Mouse (Mus musculus) lung, postnatal 36 days (tissue): ENCODE results near the gene Pakap.

Experiments
- DNase-seq: peaks from one replicate; pipeline ENCODE4 v3.0.0; 2022; ENCODE audit warnings: mixed read lengths

Pakap gene

DNA sequence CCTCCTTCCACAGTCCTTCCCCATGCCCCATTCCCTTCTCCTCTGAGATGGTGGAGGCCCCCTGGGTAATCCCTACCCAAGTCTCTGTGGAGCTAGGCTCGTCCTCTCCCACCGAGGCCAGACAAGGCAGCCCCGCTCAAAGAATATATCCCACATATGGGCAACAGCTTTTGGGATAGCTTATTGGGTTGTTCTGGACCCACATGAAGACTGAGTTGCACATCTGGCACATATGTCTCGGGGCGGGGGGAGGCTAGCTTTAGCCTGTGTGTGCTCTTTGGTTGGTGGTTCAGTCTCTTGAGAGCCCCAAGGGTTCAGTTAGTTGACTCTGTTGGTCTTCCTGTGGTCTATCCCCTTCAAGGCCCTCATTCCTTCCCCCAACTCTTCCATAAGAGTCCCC, 58.9 kb downstream of the Pakap start:
- DNase-seq = no peak

DNA sequence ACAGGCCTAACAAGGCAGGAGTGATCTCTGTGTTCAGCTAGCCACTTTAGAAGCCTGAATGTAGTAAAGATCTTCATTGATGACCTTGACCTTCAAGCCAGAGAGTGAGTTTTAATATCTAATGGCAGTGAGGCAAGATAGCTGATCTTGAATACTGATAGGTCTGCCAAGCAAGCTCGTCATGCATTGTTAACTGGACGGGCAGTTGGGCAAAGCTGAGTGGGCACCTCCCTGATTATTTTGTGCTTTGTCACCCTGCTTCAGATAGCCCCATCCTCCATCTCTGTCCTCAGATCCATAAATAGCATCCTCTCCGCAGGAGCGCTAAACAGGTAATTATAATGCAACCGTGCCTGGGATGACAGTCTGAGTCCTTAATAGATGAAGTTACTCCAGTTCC, 64.4 kb downstream of the Pakap start:
- DNase-seq = no peak

DNA sequence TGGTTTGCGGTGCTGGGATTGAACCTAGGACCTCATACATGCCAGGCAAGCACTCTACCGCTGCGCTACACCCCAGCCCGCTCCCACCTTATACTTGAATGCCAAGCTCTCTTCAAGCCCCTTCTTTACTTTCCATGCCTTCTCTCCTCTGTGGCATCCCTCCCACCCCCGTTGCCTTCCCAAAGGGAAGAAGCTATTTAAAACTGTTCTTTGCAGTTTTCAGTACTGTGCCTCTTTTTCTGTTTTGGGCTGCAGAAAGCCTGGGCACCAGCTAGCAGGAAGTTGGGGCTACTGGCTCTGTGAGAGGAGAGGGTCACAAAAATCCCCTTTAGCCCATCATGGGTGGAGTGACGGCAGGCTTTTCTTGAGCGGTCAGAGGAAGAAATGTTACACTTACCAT, 65.1 kb downstream of the Pakap start:
- DNase-seq = no peak

DNA sequence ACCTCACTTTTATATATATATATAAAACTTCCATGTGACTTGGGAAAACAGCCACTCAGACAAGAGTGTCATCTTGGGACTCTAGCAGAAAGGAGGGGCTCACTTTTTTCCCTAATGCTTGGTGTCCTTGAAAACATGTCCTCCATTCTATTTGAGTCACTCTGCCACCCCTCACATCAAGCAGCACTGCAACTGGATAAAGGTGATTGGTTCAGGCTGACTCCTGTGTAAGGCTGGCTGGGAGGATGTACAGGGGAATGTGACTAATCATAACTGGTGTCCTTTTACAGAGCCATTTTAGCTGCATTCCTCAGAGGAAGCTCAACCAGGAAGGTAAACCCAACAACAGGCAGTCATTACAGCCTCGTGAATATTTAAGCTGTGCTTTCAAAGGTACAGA, 67.0 kb downstream of the Pakap start:
- no peak for DNase-seq

DNA sequence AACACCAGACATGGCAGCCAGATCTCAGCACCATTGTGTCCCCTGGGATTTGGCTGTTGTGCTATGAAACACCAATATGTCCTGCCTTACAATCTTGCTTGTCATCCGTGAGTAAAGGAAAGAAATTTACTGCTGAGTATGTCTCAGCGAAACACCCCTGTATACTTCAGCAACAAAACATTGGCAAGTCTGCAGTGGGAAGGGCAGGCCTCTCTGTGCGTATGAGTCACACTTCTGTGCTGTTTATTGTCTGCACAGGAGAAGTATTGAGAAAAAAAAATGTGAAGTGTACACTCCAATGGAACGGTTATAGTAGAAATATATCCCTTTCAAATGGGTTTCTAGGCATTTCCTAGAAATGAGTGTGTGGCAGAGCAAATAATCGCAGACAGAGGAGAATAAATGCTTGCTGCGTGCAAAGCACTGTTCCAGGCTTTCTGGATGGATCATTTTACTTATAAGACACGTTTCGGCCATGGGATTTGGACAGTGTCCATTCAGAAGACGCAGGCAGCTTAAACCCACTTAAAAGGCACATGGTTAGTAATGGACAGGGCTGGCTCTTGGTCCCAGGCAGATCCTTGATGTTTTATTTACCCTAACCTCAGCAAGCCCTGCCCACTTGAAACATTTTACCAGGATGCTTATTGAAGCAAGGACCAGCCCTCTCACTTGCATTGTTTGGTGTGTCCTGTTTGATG, 69.0 kb downstream of the Pakap start:
- no peak for DNase-seq

DNA sequence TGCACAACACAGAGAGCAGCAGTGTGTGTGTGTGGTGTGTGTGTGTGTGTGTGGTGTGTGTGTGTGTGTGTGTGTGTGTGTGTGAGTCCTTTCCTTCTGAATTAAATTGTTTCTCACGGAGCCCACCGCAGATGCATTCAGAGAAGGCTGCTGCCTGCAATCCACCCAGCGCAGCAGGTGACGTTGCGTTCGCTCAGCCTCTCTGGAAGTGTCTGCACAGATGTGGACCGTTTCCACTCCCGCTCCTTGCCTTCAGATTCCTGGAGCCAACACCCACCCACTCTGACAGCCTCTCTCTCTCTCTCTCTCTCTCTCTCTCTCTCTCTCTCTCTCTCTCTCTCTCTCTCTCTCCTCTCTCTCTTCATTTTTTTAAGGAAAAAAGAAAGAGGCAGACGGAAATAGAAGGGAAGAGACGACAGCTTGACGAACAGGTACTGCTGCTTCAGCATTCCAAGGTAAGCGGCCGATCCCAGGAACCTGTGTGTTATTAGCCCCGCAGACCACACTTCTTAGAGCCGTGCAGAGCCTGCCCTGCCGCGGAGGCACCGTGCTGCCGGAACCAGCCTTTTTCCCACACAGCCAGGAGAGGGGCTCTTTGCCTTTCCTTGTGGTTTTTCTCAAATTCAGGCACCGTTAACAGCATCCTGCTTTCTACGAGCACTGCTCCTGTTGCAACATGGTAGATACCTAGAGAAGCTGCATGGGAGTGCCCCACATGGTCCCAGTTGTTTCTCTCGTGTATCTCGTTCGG, 69.8 kb downstream of the Pakap start:
- no peak for DNase-seq

DNA sequence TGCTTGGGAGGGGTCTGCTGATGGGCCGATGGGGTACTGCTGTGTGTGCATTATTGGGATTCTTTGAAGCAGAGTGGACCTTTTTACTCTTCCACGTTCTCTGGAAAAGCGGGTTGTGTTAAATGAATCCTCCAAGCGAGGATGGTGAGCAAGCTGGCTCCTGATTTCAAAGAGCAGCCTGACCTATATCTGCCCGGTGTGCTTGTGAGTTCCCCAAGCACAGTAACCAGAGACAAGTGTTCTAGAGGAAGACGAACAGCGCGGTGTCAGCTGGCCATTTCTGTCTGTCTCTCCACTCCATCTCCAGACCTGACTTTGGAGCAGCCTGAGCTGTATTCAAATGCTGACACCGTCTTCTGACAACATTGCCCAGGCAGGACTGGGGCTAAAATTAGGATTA, 71.0 kb downstream of the Pakap start:
- DNase-seq = no peak

DNA sequence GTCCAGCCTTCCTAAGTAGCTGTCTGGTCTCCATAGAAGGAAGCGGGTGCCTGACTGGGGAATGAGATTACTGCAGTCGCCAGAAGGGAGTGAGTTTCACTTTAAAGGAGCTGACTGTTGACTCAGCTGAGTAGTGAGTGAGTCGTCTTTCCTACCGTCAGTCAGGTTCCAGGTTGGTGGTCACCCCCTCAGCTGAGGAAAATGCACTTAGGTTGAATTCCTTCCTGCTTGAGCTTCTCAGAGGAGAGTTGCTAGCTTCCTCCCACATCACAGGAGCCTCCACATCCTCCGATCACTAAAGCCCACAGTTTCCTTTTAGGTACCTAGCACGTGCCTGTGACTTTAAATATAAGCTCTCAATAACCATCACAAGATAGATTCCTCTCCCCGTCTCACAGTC, 72.2 kb downstream of the Pakap start:
- DNase-seq = no peak

DNA sequence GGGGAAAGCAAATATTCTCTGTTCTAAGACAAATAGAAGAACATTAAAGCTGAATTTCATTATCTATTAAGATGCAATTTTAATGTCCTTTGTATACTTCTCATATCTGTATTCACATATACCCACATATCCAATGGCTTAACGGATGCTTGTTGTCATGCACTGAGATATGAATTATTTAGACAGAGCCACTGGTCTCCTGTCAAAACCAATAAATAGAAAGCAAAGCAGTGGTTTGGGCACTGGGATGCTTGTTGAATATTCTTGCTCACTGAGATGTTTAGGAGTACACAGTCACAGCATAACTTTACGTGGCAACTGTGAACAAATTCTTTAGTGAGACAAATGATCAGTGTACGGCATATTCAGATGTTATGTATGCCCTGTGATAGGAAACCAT, 73.0 kb downstream of the Pakap start:
- DNase-seq = no peak

DNA sequence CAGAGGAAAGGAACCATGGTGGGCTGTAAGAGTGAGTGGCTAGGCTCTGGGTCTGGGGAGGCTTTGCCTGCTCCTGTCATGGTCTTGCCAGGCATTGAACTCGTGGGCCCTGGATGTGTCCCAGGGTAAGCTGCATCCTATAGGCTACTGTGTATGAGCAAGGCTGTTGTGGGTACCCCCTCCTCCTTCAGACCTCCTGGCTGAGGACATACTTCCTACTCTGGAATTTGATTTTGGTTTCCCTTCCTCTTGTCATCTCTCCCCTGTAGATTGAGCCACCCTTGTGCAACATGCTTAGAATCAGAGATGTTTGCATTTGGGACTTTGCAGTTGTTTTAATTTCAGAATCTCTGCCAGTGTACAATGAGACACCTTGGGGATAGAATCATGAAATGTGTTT, 83.0 kb downstream of the Pakap start:
- DNase-seq = no peak

DNA sequence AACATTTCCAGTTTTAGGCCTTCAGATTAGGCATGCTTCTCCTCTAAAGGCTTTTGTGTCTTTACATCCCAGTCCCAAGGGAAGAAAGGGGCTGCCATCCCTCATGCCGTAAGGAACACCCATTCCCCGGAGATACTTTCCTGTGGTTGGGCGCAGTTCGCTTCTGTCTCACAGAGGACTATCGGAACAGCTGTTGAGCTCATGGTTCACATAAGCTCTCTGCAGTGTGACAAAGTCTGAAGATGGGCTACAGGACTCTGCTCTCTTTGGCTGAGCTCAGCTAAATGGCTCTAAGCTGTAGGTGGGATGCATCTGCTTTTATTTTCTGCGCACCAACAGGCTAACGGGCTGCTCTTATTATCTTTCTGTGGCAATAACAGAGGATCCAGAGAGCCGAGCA, 83.6 kb downstream of the Pakap start:
- DNase-seq = no peak

DNA sequence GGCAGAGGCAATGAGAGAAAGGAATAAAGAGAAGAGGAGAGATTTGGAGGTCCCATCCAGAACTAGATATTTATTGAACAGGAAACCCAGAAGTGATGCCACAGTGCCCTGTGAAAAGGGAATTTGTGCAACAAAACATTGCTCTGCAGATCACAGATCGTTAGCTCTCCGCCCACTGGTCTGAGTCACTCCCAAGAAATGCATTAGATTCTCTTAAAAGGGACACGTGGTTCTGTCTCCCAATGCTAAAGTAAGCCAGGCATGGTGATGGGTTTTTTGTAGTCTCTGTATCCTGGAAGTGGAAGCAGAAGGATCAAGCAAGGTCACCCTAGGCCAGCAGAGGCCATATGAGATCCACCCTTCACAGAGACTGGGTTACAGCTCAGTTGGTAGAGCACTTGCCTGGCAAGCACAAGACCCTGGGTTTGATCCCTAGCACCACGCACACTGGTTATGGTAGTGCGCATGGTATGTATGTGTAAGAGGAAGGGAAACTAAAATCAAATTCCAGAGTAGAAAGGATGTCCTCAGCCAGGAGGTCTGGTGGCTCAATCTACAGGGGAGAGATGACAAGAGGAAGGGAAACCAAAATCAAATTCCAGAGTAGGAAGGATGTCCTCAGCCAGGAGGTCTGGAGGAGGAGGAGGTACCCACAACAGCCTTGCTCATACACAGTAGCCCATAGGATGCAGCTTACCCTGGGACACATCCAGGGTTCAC, 84.4 kb downstream of the Pakap start:
- peak; percentile 21 for DNase-seq

DNA sequence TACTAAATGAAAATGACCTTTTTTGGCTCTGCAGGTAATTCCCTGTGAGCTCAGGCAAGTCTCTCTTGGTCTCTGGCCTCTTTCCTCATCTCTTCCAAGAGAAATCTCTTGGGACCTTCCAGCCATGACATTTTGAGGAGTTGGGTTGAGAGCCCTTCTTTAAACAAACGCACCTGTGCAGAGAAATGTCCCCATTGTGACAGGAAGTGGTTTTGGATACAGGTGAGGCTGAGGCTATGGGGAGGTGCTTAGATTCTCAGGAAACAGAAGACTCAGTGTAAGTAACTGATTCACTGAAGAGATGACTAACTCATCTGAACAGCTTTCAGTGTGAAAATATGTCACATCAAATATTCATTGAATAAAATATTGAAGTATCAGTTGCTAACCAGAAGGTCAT, 88.0 kb downstream of the Pakap start:
- DNase-seq = no peak

DNA sequence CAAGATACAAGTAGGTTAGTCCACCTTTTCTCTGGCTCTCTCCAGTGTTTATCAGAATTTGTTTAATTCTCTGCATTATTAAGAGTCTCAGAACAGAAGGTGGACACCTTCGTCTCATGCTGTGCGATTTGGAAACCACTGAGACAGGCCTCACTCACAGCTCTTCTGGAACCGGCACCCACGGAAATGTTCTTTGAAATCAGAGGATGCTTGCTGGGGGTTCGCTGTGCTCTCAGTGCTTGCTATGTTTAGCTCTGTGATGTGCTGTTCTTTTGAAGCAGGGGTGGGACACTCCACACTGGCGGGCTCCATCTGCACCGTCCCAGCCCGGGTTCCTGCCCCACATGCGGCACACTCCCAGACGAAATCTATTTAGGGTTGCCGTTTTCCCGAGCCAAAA, 88.4 kb downstream of the Pakap start:
- no peak for DNase-seq

DNA sequence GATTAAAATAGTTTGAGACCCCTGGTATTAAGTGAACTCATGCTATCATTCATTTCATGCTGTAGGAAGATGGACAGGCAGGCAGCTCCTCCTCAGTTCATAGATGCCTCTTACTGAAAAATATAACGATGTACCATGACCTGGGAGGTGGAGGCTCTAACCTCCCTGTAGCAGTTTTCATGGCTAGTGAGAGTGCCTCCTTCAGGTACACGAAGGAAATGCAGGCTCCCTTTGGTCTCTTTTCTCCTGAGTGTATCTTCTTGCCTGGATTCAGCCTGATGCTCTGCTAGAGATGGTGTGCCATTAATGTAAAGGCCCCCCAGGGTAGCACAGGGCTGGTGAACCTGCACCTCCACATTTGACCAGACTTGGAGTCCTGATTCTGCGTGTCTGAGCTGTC, 88.9 kb downstream of the Pakap start:
- no peak for DNase-seq

DNA sequence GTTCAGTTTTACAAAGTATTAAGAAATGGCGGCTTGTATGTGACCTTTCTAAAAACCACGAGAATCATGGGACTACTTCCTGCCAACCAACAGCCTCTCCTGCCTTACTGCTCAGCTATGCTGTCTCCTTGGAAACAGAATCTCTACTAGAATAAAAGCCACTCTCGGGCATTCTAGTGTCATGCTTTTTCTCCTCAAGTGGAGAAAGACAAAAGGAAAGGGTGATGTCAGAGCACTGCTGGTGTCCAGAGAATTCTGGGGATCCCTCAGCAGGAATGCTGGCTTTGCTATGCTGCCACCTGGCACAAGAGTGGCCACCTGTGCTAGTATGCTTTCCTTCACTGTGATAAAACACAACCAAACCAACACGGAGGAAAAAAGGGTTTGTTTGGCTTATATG, 92.5 kb downstream of the Pakap start:
- no peak for DNase-seq

DNA sequence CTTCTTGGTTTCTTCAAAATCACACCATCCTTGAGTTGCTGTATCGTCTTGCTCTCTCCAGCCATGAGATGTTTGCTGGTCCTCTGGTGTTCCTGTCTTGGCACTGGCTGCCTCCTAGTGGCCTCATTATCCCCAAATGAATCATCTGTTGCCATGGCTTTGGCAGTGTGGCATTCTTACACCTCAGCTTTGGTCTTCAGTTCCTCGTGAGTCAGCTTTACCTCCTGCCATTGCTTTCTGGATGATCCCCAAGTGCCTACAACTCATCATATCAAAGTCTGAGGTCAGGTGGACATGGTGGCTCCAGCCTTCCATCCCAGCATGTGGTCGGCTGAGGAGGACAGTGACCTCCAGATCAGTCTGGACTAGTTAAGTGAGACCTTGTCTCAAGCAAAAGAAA, 98.1 kb downstream of the Pakap start:
- DNase-seq = no peak

DNA sequence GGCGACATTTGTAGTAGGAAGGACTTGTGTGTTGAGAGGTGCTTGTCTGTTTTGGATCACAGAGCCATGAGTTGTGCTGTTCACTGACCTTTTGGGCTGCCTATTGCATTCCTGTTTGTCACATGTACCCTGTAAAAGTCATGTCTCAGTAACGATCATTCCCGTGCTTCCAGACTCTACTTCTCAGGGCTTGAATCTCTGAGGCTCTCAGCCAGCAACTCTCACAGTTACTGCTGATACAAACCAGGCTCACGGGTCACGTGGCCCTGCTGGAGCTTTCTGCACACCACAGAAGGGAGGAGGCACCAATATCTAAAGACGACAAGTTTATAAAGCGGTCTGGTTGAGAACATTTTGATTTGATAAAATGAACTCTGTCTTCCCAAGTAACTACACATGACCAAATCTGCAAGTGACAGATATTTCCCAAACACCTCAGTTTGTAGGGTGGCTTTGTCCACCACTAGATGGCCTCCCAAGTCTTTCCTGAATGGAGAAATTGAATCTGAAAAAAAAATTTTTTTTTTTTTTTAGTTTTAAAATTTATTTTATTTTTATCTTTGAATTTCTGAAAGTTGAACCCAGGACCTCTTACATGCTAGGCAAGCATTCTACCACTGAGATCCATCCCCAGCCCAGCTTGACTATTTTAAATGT, 103.0 kb downstream of the Pakap start:
- peak; percentile 49 for DNase-seq

DNA sequence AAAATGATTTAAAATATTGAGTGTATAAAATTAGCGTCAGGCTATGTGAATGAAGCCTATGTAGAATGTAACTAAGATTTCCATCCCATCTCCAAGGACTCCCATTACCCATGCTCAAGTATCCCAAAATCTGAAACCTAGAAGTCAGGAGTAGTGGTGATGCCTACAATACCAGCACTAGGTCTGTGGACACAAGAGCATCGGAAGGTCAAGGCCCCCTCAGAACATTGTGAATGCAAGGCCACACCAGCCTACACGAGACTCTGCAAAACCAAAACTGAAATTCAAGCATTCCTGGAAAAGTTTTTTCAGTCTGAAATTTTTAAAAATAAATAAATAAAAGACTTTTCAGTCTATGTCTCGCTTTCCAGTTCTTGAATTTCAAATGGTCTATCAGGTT, 104.6 kb downstream of the Pakap start:
- DNase-seq = no peak

DNA sequence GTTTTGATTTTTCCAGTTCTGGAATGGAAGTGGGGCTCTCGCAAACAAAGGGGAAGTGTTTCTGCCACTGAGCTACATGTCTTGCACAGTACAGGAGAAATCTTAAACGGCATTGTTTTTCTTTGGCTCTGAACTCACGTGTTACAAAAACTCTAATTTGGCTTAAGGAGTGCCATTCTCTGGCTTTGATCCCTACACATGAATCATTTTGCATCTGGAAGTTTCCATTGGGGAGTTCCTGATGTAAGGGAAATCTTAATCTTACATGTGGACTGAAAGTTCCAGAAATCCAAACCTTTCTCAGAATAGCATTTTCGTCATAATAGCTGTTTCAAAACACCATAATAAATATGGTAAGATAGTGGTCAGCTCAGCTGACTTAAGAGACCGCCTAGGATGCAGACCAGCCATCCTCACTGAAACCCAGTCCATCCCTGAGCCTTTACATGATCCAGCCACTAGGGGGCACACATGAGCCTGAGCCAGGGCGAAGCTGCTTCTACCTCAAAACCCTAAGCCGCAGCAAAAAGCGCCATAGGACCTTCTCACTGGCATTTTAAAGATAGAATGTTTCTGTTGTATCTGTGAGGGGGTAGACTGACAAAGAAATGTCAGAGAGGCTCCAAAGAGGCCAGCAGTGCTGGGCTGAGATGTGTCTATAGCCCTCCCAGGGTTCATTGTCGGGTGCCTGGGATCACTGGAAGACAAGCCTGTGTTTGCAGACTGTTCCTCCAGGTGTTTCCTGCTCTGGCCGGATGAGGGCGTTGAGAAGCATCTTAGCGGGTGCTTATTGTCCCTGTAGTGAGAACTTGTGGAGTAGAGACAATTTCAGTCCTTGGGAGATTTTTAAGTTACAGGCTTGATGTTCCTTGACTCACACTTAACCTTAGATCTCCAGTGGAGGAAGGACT, 105.3 kb downstream of the Pakap start:
- DNase-seq = peak; percentile 93

DNA sequence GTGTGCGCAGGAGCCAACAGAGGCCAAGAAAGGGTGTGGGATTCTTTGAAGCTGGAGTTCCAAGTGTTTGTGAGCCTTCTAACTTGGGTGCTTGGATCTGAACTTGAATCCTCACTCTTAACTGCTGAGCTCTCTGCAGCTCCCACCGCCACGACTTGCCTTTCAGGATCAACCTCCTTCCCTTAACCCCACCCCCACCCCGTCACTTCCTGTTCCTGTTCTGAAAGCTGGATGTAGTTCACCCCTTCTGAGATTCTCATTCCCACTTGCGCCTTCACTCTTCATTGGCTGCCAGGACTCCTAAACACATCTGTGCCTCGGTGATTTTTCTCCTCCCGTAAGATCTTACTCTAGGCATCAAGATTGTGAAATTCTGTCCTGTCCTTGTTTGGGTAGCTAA, 106.4 kb downstream of the Pakap start:
- DNase-seq = peak; percentile 15

DNA sequence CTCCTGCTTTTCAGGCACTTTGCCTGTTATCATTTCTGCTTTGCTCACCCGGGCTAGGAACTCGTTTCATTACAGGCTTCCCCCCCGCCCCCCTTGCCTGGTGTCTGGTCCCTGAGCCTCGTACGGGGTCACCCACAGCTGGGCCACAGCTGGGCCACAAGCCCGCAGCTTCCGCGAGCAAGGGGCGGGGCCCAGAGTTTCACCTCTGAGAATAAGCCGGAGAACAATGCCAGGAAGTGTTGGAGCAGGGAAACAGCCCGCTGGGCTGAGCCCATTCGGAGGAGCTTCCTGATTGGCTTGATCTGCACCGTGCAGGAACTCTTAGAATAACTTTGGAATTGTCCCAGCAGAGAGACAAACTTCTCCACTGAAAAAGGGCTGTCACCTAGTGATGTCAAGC, 107.4 kb downstream of the Pakap start:
- DNase-seq = peak; percentile 93

DNA sequence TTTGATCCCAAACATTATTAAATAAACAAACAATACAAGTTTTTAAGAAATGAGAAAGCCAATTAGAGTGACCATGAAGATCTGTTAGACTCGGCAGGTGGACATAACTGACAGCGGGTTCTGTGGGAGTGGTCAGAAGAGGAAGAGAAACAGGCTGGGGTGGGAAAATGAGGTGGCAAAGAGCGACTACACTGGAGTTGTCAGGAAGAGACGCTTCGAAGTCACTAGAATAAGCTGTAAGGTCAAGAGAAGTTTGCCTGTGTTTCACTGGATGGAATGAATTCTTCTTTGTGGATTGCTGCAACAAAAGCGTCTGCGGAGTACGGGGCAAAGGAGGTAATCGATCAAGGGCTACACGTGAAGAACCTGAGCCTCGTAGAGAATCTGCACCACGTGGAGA, 109.9 kb downstream of the Pakap start:
- DNase-seq = no peak
